Mouse (Mus musculus): ENCODE results near the gene Gdpgp1.

DNA sequence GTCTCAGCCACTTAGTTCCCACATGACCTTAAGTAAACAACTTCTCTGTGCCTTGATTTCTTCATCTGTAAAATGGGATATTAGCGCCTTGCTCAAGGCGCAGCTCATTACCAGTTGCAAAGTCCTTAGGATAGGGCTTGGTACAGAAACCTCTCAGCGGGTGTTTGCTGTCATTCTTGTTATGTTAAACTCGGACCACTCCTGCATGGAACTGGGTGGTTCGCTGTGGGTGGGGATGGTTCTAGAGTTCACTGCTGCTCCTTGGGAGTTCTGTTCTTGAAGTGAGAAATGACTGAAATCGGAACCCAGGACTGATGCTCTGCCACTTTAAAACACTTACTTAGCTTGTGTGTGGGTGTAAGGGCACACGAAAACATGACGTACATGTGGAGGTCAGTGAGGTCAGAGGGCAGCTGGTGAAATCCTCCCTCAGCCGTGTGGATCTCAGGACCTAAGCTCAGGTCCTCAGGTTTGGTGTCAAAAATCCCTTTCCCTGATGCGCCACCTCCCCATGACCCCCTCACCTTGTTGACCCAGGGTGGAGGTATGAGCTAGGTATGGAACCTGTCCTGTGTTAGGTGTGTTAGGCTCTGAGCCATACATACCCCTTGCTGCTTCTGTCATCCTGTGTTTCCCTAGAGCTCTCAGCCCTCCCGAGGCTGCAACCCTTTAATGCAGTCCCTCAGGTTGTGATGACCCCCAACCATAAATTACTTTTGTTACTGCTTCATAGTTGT, 32.6 kb upstream of the Gdpgp1 start:
- no peak for TF ChIP-seq CTCF (conservative IDR thresholded peaks at IDR 0.05 in 1 of 2, IDR thresholded peaks at IDR 0.05 in 1 of 2; ENCODE audit: low read depth in 2 of 2, low read length in 2 of 2)
- no peak for TF ChIP-seq MAFK (IDR thresholded peaks at IDR 0.05; ENCODE audit: insufficient replicate concordance, low read length)
- TF ChIP-seq POLR2A (IDR thresholded peaks at IDR 0.05; ENCODE audit: low read depth, low read length): no peak
- TF ChIP-seq EP300 (IDR thresholded peaks at IDR 0.05; ENCODE audit: low read length): no peak
- TF ChIP-seq TCF12 (IDR thresholded peaks at IDR 0.05; ENCODE audit: low read depth, low read length): no peak
- no peak for TF ChIP-seq ETS1 (conservative IDR thresholded peaks at IDR 0.05; ENCODE audit: low read depth, low read length)
- TF ChIP-seq MEF2A (IDR thresholded peaks at IDR 0.05; ENCODE audit: borderline replicate concordance, low read depth, low read length): no peak
- TF ChIP-seq CHD1 (IDR thresholded peaks at IDR 0.05; ENCODE audit: low read depth, low read length): peak; percentile 20; the same call in 1 of the 2 replicates
- TF ChIP-seq CHD2 (IDR thresholded peaks at IDR 0.05; ENCODE audit: low read length): no peak
- TF ChIP-seq RCOR1 (conservative IDR thresholded peaks at IDR 0.05; ENCODE audit: low read depth, low read length): no peak
- no peak for TF ChIP-seq HCFC1 (IDR thresholded peaks at IDR 0.05; ENCODE audit: low read depth, low read length)
